In the genomic region with DNA sequence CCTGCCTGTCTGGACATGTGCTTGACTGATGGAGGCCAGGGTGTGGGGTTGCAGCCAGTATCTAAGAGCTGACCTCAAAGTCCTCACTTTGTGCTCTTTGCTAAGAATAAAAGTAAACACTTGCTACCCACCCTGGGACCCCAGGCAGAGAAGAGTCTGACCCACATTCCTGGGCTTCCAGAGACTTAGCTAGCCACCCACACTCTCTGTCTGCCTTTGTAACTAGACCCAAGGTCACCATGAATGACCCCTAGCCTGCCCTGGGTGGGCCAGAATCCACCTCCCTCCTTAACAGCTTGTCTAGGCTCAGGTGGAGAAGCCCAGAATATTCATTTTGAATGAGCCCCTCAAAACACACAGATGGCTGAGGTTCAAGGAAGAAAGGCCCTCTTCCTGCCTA, we compare ENCODE assay signal across 26 mouse cellular contexts. TPM values are rescaled to one million over a fixed set of nuclear protein-coding genes. Genes with fewer than 3 reads are reported as not detected.
DNase-seq lines count a peak whose midpoint lies in the region; ATAC-seq and TF ChIP-seq lines count a peak whose summit lies in the region.
"Had no signal": no experiment of that assay in that cellular context is flagged by ENCODE, and none has a peak within 500 bp of the region (broad histone marks: within the 10 kb centered on the region; RNA-seq: fewer than 3 reads in every experiment).

No protein-coding gene starts in this region.

- no peak for ATAC-seq in forebrain, embryonic 11.5 days (replicated peaks; ENCODE audit: low FRiP score)
- ATAC-seq in forebrain, embryonic 13.5 days: no peak
- ATAC-seq: forebrain, embryonic 15.5 days had no signal

- peaks cover 60% of the 10 kb centered on the region for H3K36me3 ChIP-seq in forebrain, embryonic 10.5 days (replicated peaks)
- no peaks in the 10 kb centered on the region for H3K36me3 ChIP-seq in forebrain, embryonic 11.5 days (ENCODE audit: control insufficient read depth, insufficient read depth, low read length)
- no peaks in the 10 kb centered on the region for H3K36me3 ChIP-seq in ES-Bruce4 (ENCODE audit: control insufficient read depth, insufficient read depth, low read length, poor library complexity, severe bottlenecking)
- H3K36me3 ChIP-seq in forebrain, embryonic 13.5 days (ENCODE audit: poor library complexity, severe bottlenecking): 0 out of 2 replicates have a peak, but pooled peaks cover 4% of the 10 kb centered on the region
- H3K36me3 ChIP-seq: embryonic facial prominence, embryonic 15.5 days; forebrain, embryonic 15.5 days; limb, embryonic 12.5 days; liver, embryonic 15.5 days had no signal

- peaks cover 60% of the 10 kb centered on the region for H3K4me1 ChIP-seq in forebrain, embryonic 10.5 days
- H3K4me1 ChIP-seq in forebrain, embryonic 11.5 days (replicated peaks; ENCODE audit: control insufficient read depth, insufficient read depth, low read length): no peaks in the 10 kb centered on the region
- H3K4me1 ChIP-seq in ES-Bruce4 (ENCODE audit: control insufficient read depth, insufficient read depth, low read length): peaks cover 34% of the 10 kb centered on the region
- H3K4me1 ChIP-seq in forebrain, embryonic 13.5 days: 0 out of 2 replicates have a peak, but pooled peaks cover 5% of the 10 kb centered on the region
- H3K4me1 ChIP-seq: embryonic facial prominence, embryonic 15.5 days; forebrain, embryonic 15.5 days had no signal

- no peak overlapping the region for H3K4me3 ChIP-seq in forebrain, embryonic 10.5 days
- H3K4me3 ChIP-seq in forebrain, embryonic 11.5 days (ENCODE audit: low read depth, low read length): no peak overlapping the region
- H3K4me3 ChIP-seq in ES-Bruce4 (ENCODE audit: low read depth, low read length): no peak overlapping the region
- no peak overlapping the region for H3K4me3 ChIP-seq in forebrain, embryonic 13.5 days
- H3K4me3 ChIP-seq: embryonic facial prominence, embryonic 15.5 days; forebrain, embryonic 15.5 days; heart, adult 2 months; kidney, embryonic 15.5 days; limb, embryonic 12.5 days; liver, embryonic 15.5 days; myocyte; neural tube, embryonic 12.5 days had no signal

- H3K27me3 ChIP-seq in forebrain, embryonic 10.5 days (ENCODE audit: poor library complexity, severe bottlenecking): no peaks in the 10 kb centered on the region
- H3K27me3 ChIP-seq in forebrain, embryonic 11.5 days (ENCODE audit: control insufficient read depth, insufficient read depth, low read length): no peaks in the 10 kb centered on the region
- H3K27me3 ChIP-seq in ES-Bruce4 (ENCODE audit: control insufficient read depth, insufficient read depth, low read length, poor library complexity, severe bottlenecking): no peaks in the 10 kb centered on the region
- no peaks in the 10 kb centered on the region for H3K27me3 ChIP-seq in forebrain, embryonic 13.5 days
- H3K27me3 ChIP-seq: embryonic facial prominence, embryonic 15.5 days; forebrain, embryonic 15.5 days; kidney, embryonic 15.5 days; limb, embryonic 12.5 days; liver, embryonic 15.5 days; neural tube, embryonic 12.5 days had no signal

- H3K27ac ChIP-seq in forebrain, embryonic 10.5 days: peak overlapping the region; percentile 26; the same call in 1 of the 2 replicates
- no peak overlapping the region for H3K27ac ChIP-seq in forebrain, embryonic 11.5 days (ENCODE audit: low read depth, low read length)
- peak overlapping the region; percentile 54 for H3K27ac ChIP-seq in ES-Bruce4 (ENCODE audit: insufficient read depth, low read length)
- H3K27ac ChIP-seq in forebrain, embryonic 13.5 days: no peak overlapping the region
- H3K27ac ChIP-seq: embryonic facial prominence, embryonic 15.5 days; forebrain, embryonic 15.5 days; heart, adult 2 months; hindbrain, embryonic 14.5 days; kidney, embryonic 15.5 days; limb, embryonic 12.5 days; liver, embryonic 15.5 days; neural tube, embryonic 12.5 days had no signal

- DNase-seq in forebrain, embryonic 10.5 days (ENCODE audit: extremely low spot score, low spot score): no peak
- no peak for DNase-seq in forebrain, embryonic 11.5 days (ENCODE audit: low spot score)
- DNase-seq in embryo, embryonic 10.5 days (ENCODE audit: low spot score): peak; percentile 66
- peak; percentile 62 for DNase-seq in yolk sac, embryonic 10.5 days (ENCODE audit: low spot score)
- DNase-seq in gastrocnemius, postnatal 10 days: no peak
- DNase-seq: adrenal gland, postnatal 10 days; cerebellum, adult 8-10 months; cerebellum, postnatal 25 days; heart, adult 2 months; heart, postnatal 36 days; kidney, adult 11 months; kidney, postnatal 25 days; lung, embryonic 14.5 days; lung, postnatal 14 days; right cerebral cortex, postnatal 4 days had no signal

- no peak overlapping the region for H3K9ac ChIP-seq in forebrain, embryonic 11.5 days (ENCODE audit: low read length)
- no peak overlapping the region for H3K9ac ChIP-seq in ES-Bruce4 (ENCODE audit: low read depth, poor library complexity, severe bottlenecking)
- no peak overlapping the region for H3K9ac ChIP-seq in forebrain, embryonic 13.5 days
- H3K9ac ChIP-seq: embryonic facial prominence, embryonic 15.5 days; forebrain, embryonic 15.5 days; hindbrain, embryonic 14.5 days; kidney, embryonic 15.5 days; limb, embryonic 12.5 days; liver, embryonic 15.5 days; lung, embryonic 14.5 days; neural tube, embryonic 12.5 days had no signal

- no peak for TF ChIP-seq CTCF in ES-Bruce4 (IDR thresholded peaks at IDR 0.05; ENCODE audit: low read depth, low read length)

- no peak overlapping the region for H3K4me2 ChIP-seq in forebrain, embryonic 11.5 days (ENCODE audit: low read depth, low read length, severe bottlenecking)
- H3K4me2 ChIP-seq in forebrain, embryonic 13.5 days: no peak overlapping the region
- H3K4me2 ChIP-seq: embryonic facial prominence, embryonic 15.5 days; forebrain, embryonic 15.5 days; hindbrain, embryonic 14.5 days; kidney, embryonic 15.5 days; limb, embryonic 12.5 days; liver, embryonic 15.5 days; lung, embryonic 14.5 days; midbrain, embryonic 11.5 days; neural tube, embryonic 12.5 days had no signal

- TF ChIP-seq POLR2A in ES-Bruce4 (IDR thresholded peaks at IDR 0.05; ENCODE audit: insufficient read depth, low read length): no peak

- peak; percentile 83 for TF ChIP-seq EP300 in ES-Bruce4 (IDR thresholded peaks at IDR 0.05; ENCODE audit: insufficient read depth, low read depth, low read length)

- H3K9me3 ChIP-seq in forebrain, embryonic 10.5 days: no peaks in the 10 kb centered on the region; the same call in 1 of the 2 replicates
- H3K9me3 ChIP-seq in forebrain, embryonic 11.5 days (ENCODE audit: control insufficient read depth, low read length): no peaks in the 10 kb centered on the region
- no peaks in the 10 kb centered on the region for H3K9me3 ChIP-seq in ES-Bruce4 (replicated peaks; ENCODE audit: control insufficient read depth, insufficient read depth, low read length, poor library complexity, severe bottlenecking)
- no peaks in the 10 kb centered on the region for H3K9me3 ChIP-seq in forebrain, embryonic 13.5 days (replicated peaks)
- H3K9me3 ChIP-seq: embryonic facial prominence, embryonic 15.5 days; forebrain, embryonic 15.5 days; kidney, embryonic 15.5 days; limb, embryonic 12.5 days; liver, embryonic 15.5 days; neural tube, embryonic 12.5 days had no signal

RNA-seq across cellular contexts. Expression of a gene that starts 28.0 kb away (rescaled TPM):
- 147 and 152 TPM in 2 replicates for polyA plus RNA-seq in forebrain, embryonic 10.5 days (2016; fragmentation: Nextera tagmentation; extraction: Ambion mirVana)
- 79.0 and 86.7 TPM in 2 replicates for polyA plus RNA-seq in forebrain, embryonic 11.5 days (2014; fragmentation: Nextera tagmentation; extraction: Ambion mirVana)
- polyA plus RNA-seq in ES-Bruce4 (2011; ENCODE audit: insufficient read depth, insufficient read length, low read depth, missing spikeins): 273 and 285 TPM in 2 replicates
- total RNA-seq in gastrocnemius, postnatal 10 days (2021): 10 to 100 TPM; 34.6 to 45.0 TPM
- polyA plus RNA-seq in forebrain, embryonic 13.5 days (2015; fragmentation: Nextera tagmentation; extraction: Ambion mirVana): 35.5 and 38.9 TPM in 2 replicates

Comparison
In these comparisons a context has a peak if more than half of its experiments do, and no peak if none do; other contexts are left out.
1. H3K27ac ChIP-seq: peak in forebrain, embryonic 10.5 days (single experiment) and ES-Bruce4 (single experiment); none in forebrain, embryonic 11.5 days (single experiment) and forebrain, embryonic 13.5 days (single experiment).
2. DNase-seq: peak in embryo, embryonic 10.5 days (single experiment) and yolk sac, embryonic 10.5 days (single experiment); none in forebrain, embryonic 10.5 days (single experiment), forebrain, embryonic 11.5 days (single experiment) and gastrocnemius, postnatal 10 days (single experiment).